Mouse (Mus musculus) gastrocnemius, postnatal 25 days (tissue): Measurements from ENCODE around the gene Rbms2. TPM values are rescaled to one million over a fixed set of nuclear protein-coding genes. Genes with fewer than 3 reads are reported as not detected.
"Not testable (repeated sequence)": the region's sequence is repeated elsewhere in the genome, so short reads cannot be mapped to it uniquely, and the experiment has no call there.

Experiments
- DNase-seq: peaks from one replicate; pipeline ENCODE4 v3.0.0; 2022
- microRNA-seq, 2 experiments: library from miRNA; unstranded; fragments of <30 nt; microRNA quantifications; one replicate each; pipeline ENCODE4 v1.2.0; 2021; ENCODE audit warnings: borderline replicate concordance in 2 of 2
- total RNA-seq, 2 experiments: library from RNA; stranded (reverse); gene quantifications; 1 replicate in 1 of 2; 2 replicates in 1 of 2; pipeline ENCODE4 v1.2.3; 2021

Gene Rbms2
- total RNA-seq, 2 experiments from 2014 or later, result 54.4 to 61.5 TPM

DNA sequence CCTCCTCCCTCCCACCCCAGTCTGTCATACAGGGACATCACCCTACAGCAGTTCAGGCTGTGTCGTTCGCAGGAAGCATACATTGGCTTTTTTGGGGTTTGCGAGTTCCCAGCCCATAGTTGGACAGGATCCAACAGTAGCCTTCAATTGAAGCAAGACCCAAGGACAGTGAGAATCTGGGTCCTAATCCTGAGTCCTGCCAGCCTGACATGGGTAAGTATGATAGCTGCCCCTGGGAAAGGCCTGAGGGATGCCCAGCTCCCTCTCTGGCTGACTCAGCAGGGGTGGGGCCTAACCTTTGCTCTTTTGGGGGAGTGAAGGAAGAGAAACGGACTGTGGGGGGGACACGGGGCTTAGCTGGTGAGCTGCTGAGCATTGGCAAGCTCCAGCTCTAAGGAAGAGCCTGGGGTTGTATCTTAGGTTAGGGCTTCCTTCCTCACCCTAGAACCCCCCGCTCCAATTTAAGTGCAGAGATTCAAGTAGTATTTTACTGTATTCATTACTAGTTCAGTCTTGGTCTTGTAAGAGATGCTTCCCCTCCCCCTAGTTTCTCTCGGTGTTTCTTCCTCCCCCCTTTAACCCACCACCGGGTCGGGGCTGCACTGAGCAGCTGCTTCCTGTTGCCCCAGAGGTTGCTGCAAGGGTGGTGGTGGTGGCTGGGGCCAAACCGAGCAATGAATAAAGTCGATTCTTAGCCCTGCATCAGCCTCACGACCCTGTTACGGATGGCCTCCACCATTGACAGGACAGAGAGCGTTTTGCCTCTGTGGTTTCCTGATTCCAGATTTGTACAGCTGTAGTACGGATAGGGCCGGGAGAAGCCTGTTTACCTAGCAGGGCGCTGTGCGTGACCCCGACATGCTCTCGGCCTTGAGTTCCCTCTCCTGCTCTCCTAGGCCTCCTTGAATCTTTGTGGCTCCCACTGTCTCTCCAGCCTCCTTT is 88.3 kb downstream of the Rbms2 start, which contains the start of gene Baz2a:
Gene Baz2a (plus strand): TSS at position 14 of the 942 bp plus-strand sequence.
- peak; percentile 75 for DNase-seq

DNA sequence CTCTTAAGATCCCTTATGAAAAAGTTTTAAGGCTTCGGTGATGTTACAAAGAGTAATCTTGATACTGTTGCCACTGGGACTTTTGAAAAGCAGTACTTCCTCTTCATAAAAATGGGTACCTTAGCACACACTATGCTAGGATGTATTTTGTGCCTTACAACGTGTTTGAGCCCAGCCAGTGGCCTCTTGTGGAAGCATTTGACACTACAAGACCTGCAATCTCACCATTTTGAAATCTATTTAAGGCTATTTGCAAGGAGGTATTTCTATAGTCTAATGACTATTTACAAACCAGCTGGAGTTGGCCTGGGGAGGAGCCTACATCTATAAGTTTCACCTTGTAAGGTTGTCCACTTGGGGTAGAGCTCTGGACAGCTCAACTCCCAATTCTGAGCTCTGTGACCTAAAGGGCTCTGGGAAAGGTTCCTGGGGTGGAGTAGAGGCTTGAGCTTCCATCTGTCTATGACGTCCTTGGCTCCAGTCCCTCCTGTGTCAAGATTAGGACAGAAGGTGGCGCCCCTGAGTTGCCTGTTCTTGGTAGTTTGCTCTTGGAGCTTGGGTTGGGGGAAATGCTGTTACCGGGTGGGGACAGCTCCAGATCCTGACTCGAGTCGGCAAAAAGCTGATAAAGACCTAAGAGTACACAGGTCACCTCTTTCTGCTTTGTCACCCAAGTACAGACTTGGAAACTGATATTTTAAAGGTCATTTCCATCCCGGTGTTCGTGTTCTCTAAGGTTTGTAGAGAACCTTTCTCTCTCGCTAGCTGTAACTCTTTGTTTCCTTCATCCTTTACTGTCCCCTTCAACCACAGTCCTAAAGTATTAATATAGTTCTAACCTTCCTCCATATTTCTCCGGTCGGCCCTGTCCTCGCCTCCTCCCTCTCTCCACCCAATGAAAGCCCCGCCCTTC is 89.2 kb downstream of the Rbms2 start:
- peak; percentile 85 for DNase-seq

DNA sequence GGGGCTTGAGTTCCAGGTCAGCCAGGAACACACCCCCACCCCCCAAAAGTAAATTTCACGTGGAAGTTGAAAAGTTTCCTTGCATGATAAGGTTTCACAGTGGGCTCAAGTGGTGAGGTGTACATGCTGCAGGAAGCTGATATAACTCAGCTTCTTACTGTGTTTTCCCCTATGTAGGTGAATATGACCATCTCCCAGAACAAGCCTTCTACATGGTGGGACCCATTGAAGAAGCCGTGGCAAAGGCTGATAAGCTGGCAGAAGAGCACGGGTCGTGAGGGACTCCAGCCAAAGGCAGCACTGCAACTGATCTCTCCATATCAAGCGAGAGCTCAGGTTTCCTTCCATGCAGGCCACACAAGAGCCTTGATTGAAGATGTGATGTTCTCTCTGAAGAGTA is 90.3 kb downstream of the Rbms2 start:
- DNase-seq, result no peak

DNA sequence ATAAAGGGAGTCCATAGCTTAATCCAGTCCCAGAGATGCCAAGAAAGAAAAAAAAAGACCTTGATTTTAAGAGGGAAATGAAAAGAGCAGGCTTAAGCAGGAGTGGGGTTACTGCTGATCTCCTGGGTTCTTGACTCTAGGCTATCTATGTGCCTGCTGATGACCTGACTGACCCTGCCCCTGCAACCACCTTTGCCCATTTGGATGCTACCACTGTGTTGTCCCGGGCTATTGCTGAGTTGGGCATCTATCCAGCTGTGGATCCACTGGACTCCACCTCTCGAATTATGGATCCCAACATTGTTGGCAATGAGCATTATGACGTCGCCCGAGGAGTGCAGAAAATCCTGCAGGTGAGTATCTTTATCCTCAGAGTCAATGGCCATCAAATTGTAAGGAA is 91.9 kb downstream of the Rbms2 start:
- DNase-seq, result no peak

DNA sequence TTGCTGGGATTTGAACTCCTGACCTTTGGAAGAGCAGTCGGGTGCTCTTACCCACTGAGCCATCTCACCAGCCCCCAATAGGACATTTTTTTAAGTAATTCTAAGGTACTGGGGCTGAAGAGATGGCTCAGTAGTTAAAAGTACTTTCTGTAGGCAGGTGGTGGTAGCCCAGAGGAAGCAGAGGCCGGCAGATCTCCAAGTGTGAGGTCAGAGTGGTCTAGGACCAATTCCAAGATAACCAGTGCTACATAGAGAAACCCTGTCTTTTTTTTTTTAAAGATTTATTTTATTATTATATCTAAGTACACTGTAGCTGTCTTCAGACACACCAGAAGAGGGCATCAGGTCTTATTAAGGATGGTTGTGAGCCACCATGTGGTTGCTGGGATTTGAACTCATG is 92.9 kb downstream of the Rbms2 start:
- DNase-seq, result not testable (repeated sequence)

DNA sequence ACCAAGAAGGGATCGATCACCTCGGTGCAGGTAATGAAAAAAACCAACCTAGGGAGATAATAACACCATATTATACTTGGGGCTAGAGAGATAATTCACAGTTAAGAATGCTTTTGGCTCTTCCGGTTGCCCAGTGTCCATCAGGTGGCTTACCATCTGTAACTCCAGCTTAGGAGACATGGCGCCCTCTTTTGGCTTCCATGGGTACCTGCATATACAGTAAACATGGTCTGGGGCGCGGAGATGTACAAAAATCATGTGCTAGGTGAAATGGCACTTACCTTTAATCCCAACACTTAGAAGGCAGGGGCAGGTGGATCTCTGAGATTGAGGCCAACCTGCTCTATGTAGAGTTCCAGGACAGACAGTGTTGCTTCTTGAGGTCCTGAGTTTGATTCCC is 93.7 kb downstream of the Rbms2 start:
- DNase-seq, result no peak

DNA sequence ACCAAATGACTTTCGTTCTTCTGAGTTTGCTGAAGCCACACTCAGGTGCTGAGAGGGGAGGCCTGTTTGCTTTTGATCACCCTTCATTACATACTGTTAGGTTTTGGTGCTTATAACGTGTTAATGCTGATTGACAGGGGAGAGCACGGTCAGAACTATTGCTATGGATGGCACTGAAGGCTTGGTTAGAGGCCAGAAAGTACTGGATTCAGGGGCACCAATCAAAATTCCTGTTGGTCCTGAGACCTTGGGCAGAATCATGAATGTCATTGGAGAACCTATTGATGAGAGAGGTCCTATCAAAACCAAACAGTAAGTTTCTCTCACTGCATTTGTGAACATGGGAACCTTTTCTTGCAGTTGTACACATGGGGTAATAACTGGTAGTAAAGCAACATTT is 95.9 kb downstream of the Rbms2 start:
- DNase-seq, result no peak

DNA sequence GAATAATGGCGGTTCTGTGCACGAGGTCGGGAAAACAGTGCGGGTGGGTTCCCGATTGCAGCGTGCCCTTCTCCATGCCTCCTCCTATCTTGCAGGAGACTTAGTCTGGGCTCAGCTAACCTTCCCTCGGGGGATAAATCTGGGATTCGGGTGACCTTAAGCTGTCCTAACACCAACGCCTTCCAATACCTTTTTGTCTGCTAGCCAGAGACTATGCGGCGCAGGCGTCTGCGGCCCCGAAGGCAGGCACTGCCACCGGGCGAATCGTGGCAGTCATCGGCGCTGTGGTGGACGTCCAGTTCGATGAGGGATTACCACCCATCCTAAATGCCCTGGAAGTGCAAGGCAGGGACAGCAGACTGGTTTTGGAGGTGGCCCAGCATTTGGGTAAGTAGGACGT is 96.4 kb downstream of the Rbms2 start:
- DNase-seq, result peak; percentile 25

DNA sequence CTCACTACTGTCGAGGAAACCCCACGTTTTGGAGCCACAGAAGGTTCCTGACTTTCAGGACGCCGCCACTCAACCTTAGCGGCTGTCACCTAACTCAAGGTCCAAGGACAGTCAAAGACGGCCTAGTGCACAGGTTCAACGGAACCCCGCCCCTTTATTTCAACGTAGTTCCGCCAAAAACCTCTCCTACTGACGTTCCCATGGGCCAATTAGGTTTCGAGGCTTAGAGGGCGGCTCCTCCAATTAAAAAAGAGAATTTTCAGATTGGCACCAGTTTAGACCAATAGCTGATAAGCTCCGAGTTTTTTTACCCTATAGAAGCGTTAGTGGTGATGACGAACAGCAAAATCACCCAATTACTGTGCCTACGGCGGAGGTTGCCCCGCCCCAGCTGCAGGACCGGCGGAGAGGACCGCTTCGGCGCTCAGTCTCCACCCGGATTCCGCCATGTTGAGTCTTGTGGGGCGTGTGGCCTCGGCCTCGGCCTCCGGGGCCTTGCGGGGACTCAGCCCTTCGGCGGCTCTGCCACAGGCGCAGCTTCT is 97.1 kb downstream of the Rbms2 start, which contains the start of gene Atp5b:
Gene Atp5b (plus strand): TSS at position 394 of the 542 bp plus-strand sequence.
- peak; percentile 98 for DNase-seq

DNA sequence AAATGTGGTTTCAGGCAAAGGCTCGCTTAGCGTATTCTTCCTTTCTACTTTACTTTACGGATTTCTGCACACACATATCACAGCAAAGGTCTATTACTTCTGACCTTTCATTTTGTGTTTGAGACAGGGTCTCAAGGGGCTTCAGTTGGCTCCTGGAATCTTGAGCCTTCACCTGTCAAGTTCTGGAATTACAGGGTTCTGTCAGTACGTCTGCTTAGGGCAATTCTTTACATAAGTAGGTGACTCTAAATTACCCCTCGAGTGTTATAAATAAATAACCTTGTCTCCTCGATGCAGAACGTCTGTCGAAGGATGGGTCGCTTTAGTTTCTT is 97.7 kb downstream of the Rbms2 start:
- DNase-seq, result no peak

DNA sequence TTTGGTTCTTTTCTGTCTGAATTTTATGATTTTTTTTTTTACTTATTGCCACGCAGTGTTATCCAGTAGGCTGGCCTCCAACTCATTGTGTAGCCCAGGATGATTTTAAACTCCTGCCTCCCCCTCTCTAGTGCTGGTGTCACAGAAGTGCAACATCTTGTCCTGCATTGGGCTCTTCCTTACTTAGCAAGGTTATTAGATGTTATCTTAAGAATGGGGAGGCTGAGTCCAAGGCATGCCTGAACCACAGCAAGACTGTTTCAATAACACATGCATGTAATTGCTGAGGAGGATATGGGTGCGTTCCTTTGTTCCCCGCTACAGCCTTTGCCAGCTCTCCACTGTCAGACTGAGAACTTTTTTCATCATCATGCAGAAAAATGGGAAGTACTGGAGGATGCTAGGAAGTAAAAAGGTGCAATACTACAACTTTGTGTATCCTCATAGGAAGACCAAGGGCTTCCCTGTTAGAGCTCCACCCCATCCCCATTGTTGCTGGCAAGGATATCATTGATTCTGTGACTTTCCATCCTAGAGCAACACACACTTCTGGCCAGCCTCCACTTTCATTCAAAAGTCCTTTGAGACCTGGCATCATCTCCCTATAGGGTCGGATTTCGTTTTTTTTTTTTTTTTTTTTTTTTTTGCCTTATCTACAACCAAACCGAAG is 98.2 kb downstream of the Rbms2 start:
- no peak for DNase-seq

Small RNA genes lying within 50 kb of the gene (microRNA-seq; reads per million reads assigned to microRNA genes)
- gene Mir677, result 19.2 to 29.1 reads per million in 2 experiments

Other genes starting within 250 kb of the Rbms2 start
- not detected for gene Hsd17b6, start 172.7 kb downstream of the Rbms2 start, total RNA-seq
- 1 to 10 TPM in 1 of 2 experiments, under 1 TPM in 1; 0.51 to 1.0 TPM for gene Prim1, start 165.1 kb downstream of the Rbms2 start, total RNA-seq
- gene Naca, start 144.7 kb downstream of the Rbms2 start, total RNA-seq, result 100 to 1,000 TPM; 339 to 340 TPM
- gene Ptges3, start 121.3 kb downstream of the Rbms2 start, total RNA-seq, result 10 to 100 TPM; 61.5 to 62.3 TPM
- 1,000 to 10,000 TPM; 3,933 to 4,186 TPM for gene Atp5b, start 97.0 kb downstream of the Rbms2 start, total RNA-seq
- 10 to 100 TPM; 11.4 to 12.0 TPM for gene Baz2a, start 88.7 kb downstream of the Rbms2 start, total RNA-seq
- under 1 TPM; 0.41 to 0.94 TPM for gene Gls2, start 14.2 kb upstream of the Rbms2 start, total RNA-seq
- gene Spryd4, start 31.5 kb upstream of the Rbms2 start, total RNA-seq, result 10 to 100 TPM; 31.0 to 35.6 TPM
- gene Mip, start 45.5 kb upstream of the Rbms2 start, total RNA-seq, result under 1 TPM in 1 of 2 experiments, not detected in 1; 0.13 TPM
- 1 to 10 TPM; 2.0 to 3.5 TPM for gene Timeless, start 51.8 kb upstream of the Rbms2 start, total RNA-seq
- not detected for gene Apon, start 73.8 kb upstream of the Rbms2 start, total RNA-seq
- gene Apof, start 88.4 kb upstream of the Rbms2 start, total RNA-seq, result not detected
- gene Stat2, start 90.3 kb upstream of the Rbms2 start, total RNA-seq, result 1 to 10 TPM; 4.6 to 4.7 TPM
- not detected for gene Il23a, start 118.5 kb upstream of the Rbms2 start, total RNA-seq
- 1 to 10 TPM; 5.1 to 5.4 TPM for gene Pan2, start 123.0 kb upstream of the Rbms2 start, total RNA-seq
- 10 to 100 TPM; 45.5 to 47.9 TPM for gene Cnpy2, start 142.2 kb upstream of the Rbms2 start, total RNA-seq
- 100 to 1,000 TPM; 589 to 611 TPM for gene Cs, start 157.4 kb upstream of the Rbms2 start, total RNA-seq
- gene Coq10a, start 188.7 kb upstream of the Rbms2 start, total RNA-seq, result 100 to 1,000 TPM; 443 to 454 TPM
- gene Ankrd52, start 196.8 kb upstream of the Rbms2 start, total RNA-seq, result 10 to 100 TPM; 61.5 to 70.1 TPM
- gene Slc39a5, start 220.9 kb upstream of the Rbms2 start, total RNA-seq, result not detected
- gene Nabp2, start 231.2 kb upstream of the Rbms2 start, total RNA-seq, result 10 to 100 TPM; 44.7 to 47.9 TPM
- gene Rnf41, start 231.4 kb upstream of the Rbms2 start, total RNA-seq, result 10 to 100 TPM; 10.7 to 11.5 TPM